In genomic region chr3:129065457-129066364, GRCm38 (mm10) we compare ENCODE assay signal across 8 mouse cellular contexts.
DNase-seq lines count a peak whose midpoint lies in the region; ATAC-seq lines count a peak whose summit lies in the region.

No protein-coding gene starts in this region.

- 23% methylated on average over 19 of the region's 19 CpGs for WGBS in lung, embryonic 16.5 days
- WGBS in intestine, embryonic 15.5 days: 25% methylated on average over 18 of the region's 19 CpGs

- peak; percentile 66 for ATAC-seq in lung, embryonic 16.5 days (ENCODE audit: low read depth)
- peak; percentile 66 for ATAC-seq in intestine, embryonic 15.5 days

- H3K4me2 ChIP-seq in lung, embryonic 16.5 days (ENCODE audit: low read depth, low read length): peak overlapping the region; percentile 46
- peak overlapping the region; percentile 41 for H3K4me2 ChIP-seq in intestine, embryonic 15.5 days (replicated peaks)

- no peak overlapping the region for H3K9ac ChIP-seq in lung, embryonic 16.5 days (ENCODE audit: low read length)
- H3K9ac ChIP-seq in intestine, embryonic 15.5 days: no peak overlapping the region

- H3K27ac ChIP-seq in lung, embryonic 16.5 days (ENCODE audit: low read length): no peak overlapping the region
- H3K27ac ChIP-seq in intestine, embryonic 15.5 days: no peak overlapping the region

- no peaks in the 10 kb centered on the region for H3K27me3 ChIP-seq in lung, embryonic 16.5 days (ENCODE audit: control insufficient read depth, insufficient read depth, low read depth, low read length)
- no peaks in the 10 kb centered on the region for H3K27me3 ChIP-seq in intestine, embryonic 15.5 days (replicated peaks)

- peak; percentile 2 for DNase-seq in adrenal gland, postnatal 25 days
- no peak for DNase-seq in adrenal gland, adult (ENCODE audit: inconsistent age in 2 of 2, low spot score in 1 of 2)
- no peak for DNase-seq in lung, postnatal 36 days
- DNase-seq in retina, postnatal 7 days (ENCODE audit: low read depth, low spot score): peak; percentile 11
- DNase-seq in urinary bladder, postnatal 36 days (ENCODE audit: low spot score in 2 of 2): no peak
- no peak for DNase-seq in T-cell, adult 2 months (ENCODE audit: low spot score)

- no peak overlapping the region for H3K4me3 ChIP-seq in lung, embryonic 16.5 days (ENCODE audit: low read length)
- no peak overlapping the region for H3K4me3 ChIP-seq in intestine, embryonic 15.5 days (replicated peaks)

- H3K36me3 ChIP-seq in lung, embryonic 16.5 days (ENCODE audit: control insufficient read depth, insufficient read depth, low read length): no peaks in the 10 kb centered on the region
- H3K36me3 ChIP-seq in intestine, embryonic 15.5 days: no peaks in the 10 kb centered on the region

- H3K4me1 ChIP-seq in lung, embryonic 16.5 days (replicated peaks; ENCODE audit: control insufficient read depth, insufficient read depth, low read length): peaks cover 8% of the 10 kb centered on the region; the same call in 1 of the 2 replicates
- peaks cover 12% of the 10 kb centered on the region for H3K4me1 ChIP-seq in intestine, embryonic 15.5 days (replicated peaks)

- no peaks in the 10 kb centered on the region for H3K9me3 ChIP-seq in lung, embryonic 16.5 days (ENCODE audit: control insufficient read depth, low read length)
- no peaks in the 10 kb centered on the region for H3K9me3 ChIP-seq in intestine, embryonic 15.5 days

Comparison
In these comparisons a context has a peak if more than half of its experiments do, and no peak if none do; other contexts are left out.
1. DNase-seq: peak in adrenal gland, postnatal 25 days (single experiment) and retina, postnatal 7 days (single experiment); none in adrenal gland, adult (0 of 2), lung, postnatal 36 days (single experiment), urinary bladder, postnatal 36 days (0 of 2) and T-cell, adult 2 months (single experiment).